Mouse (Mus musculus) fat pad, adult 2 months (tissue): ENCODE measurements around the gene Lmf1.

Source experiments
- DNase-seq: peaks from one replicate; pipeline ENCODE4 v3.0.0-alpha.2; 2011; ENCODE audit warnings: low read depth, low spot score; ENCODE audit errors: extremely low read depth

Lmf1 gene

GRCm38 (mm10) chr17:25567745-25568144, 11.1 kb upstream of the Lmf1 start:
- DNase-seq = no peak

GRCm38 (mm10) chr17:25568206-25568605, 10.7 kb upstream of the Lmf1 start:
- no peak for DNase-seq

GRCm38 (mm10) chr17:25568880-25569279, 10.0 kb upstream of the Lmf1 start:
- DNase-seq = no peak

GRCm38 (mm10) chr17:25569833-25570647, 8.8 kb upstream of the Lmf1 start:
- no peak for DNase-seq

GRCm38 (mm10) chr17:25570648-25571452, 8.0 kb upstream of the Lmf1 start, which contains the start of gene Sox8:
Gene Sox8 (minus strand): TSS chr17:25570686.
- DNase-seq = no peak

- DNase-seq = no peak
Measured at GRCm38 (mm10) chr17:25571453-25571820, 7.4 kb upstream of the Lmf1 start.

- DNase-seq = no peak
Measured at GRCm38 (mm10) chr17:25575208-25575971, 3.5 kb upstream of the Lmf1 start.

- DNase-seq = no peak
Measured at GRCm38 (mm10) chr17:25576034-25576433, 2.9 kb upstream of the Lmf1 start.

- DNase-seq = no peak
Measured at GRCm38 (mm10) chr17:25577263-25577662, 1.6 kb upstream of the Lmf1 start.

- DNase-seq = no peak
Measured at GRCm38 (mm10) chr17:25577702-25578101, 1.2 kb upstream of the Lmf1 start.

- no peak for DNase-seq
Measured at GRCm38 (mm10) chr17:25579332-25580047, 605 bp downstream of the Lmf1 start.

GRCm38 (mm10) chr17:25582076-25582475, 3.2 kb downstream of the Lmf1 start:
- no peak for DNase-seq

GRCm38 (mm10) chr17:25583099-25583498, 4.2 kb downstream of the Lmf1 start:
- no peak for DNase-seq

- DNase-seq = no peak
Measured at GRCm38 (mm10) chr17:25583858-25584257, 5.0 kb downstream of the Lmf1 start.

- no peak for DNase-seq
Measured at GRCm38 (mm10) chr17:25584646-25585045, 5.8 kb downstream of the Lmf1 start.

- DNase-seq = no peak
Measured at GRCm38 (mm10) chr17:25590068-25590467, 11.2 kb downstream of the Lmf1 start.

GRCm38 (mm10) chr17:25590985-25591384, 12.1 kb downstream of the Lmf1 start:
- no peak for DNase-seq

- DNase-seq = no peak
Measured at GRCm38 (mm10) chr17:25592336-25592735, 13.5 kb downstream of the Lmf1 start.

- DNase-seq = no peak
Measured at GRCm38 (mm10) chr17:25593411-25594261, 14.8 kb downstream of the Lmf1 start.

GRCm38 (mm10) chr17:25595495-25595894, 16.6 kb downstream of the Lmf1 start:
- no peak for DNase-seq
